Mouse (Mus musculus): ENCODE measurements around the gene Trim26.

- no peak for TF ChIP-seq POLR2A (IDR thresholded peaks at IDR 0.05; ENCODE audit: extremely low read depth, insufficient read depth, low read length)
- no peak for TF ChIP-seq CTCF (IDR thresholded peaks at IDR 0.05; ENCODE audit: low read depth, low read length)
Measured at GRCm38 (mm10) chr17:36799493-36799892, 37.4 kb upstream of the Trim26 start.

All from liver, adult 2 months (tissue).